Mouse (Mus musculus): ENCODE data around the gene Gm10401. TPM values are rescaled to one million over a fixed set of nuclear protein-coding genes. Genes with fewer than 3 reads are reported as not detected.
"Not testable (repeated sequence)": the region's sequence is repeated elsewhere in the genome, so short reads cannot be mapped to it uniquely, and the experiment has no call there.

Gene Gm10401
- polyA plus RNA-seq, 1 experiment from 2014 or later, result 26.2 TPM

- Histone ChIP-seq H3K27ac (no peak overlapping the region), H3K27me3 (ENCODE audit: low read depth, poor library complexity, severe bottlenecking) (no peaks in the 10 kb centered on the region), H3K36me3 (peaks cover 86% of the 10 kb centered on the region), H3K4me3 (no peak overlapping the region), H3K9me3 (replicated peaks) (no peaks in the 10 kb centered on the region), H3K4me1 (peaks cover 5% of the 10 kb centered on the region; the same call in 1 of the 2 replicates)
- WGBS, result 96% methylated on average over 12 of the region's 12 CpGs
- no peak for DNase-seq (ENCODE audit: low spot score)
Measured at GRCm38 (mm10) chr5:115113244-115113643, 15.1 kb upstream of the Gm10401 start.

GRCm38 (mm10) chr5:115111156-115111555 is 13.1 kb upstream of the Gm10401 start:
- WGBS, result 94% methylated on average over 8 of the region's 8 CpGs
- Histone ChIP-seq H3K27me3 (ENCODE audit: low read depth, poor library complexity, severe bottlenecking) (no peaks in the 10 kb centered on the region), H3K4me3 (no peak overlapping the region), H3K4me1 (0 out of 2 replicates have a peak, but pooled peaks cover 4% of the 10 kb centered on the region), H3K9me3 (replicated peaks) (no peaks in the 10 kb centered on the region), H3K36me3 (peaks cover 81% of the 10 kb centered on the region), H3K27ac (0 out of 2 replicates have a peak overlapping the region, but pooled peaks have one; percentile 1)
- no peak for DNase-seq (ENCODE audit: low spot score)

- H3K27me3 ChIP-seq (ENCODE audit: low read depth, poor library complexity, severe bottlenecking); H3K4me3 ChIP-seq; H3K4me1 ChIP-seq; H3K27ac ChIP-seq; H3K9me3 ChIP-seq (replicated peaks); DNase-seq (ENCODE audit: low spot score): not testable (repeated sequence)
- 98% methylated on average over 23 of the region's 23 CpGs for WGBS
- H3K36me3 ChIP-seq, result peaks cover 76% of the 10 kb centered on the region
Measured at GRCm38 (mm10) chr5:115103253-115103652, 5.2 kb upstream of the Gm10401 start.

- Histone ChIP-seq H3K4me1 (no peaks in the 10 kb centered on the region), H3K27ac (no peak overlapping the region), H3K4me3 (no peak overlapping the region), H3K9me3 (replicated peaks) (no peaks in the 10 kb centered on the region), H3K36me3 (peaks cover 80% of the 10 kb centered on the region), H3K27me3 (ENCODE audit: low read depth, poor library complexity, severe bottlenecking) (no peaks in the 10 kb centered on the region)
- WGBS, result 92% methylated on average over 2 of the region's 2 CpGs
- DNase-seq (ENCODE audit: low spot score), result no peak
Measured at GRCm38 (mm10) chr5:115102231-115102630, 4.1 kb upstream of the Gm10401 start.

- WGBS, result 84% methylated on average over 6 of the region's 6 CpGs
- Histone ChIP-seq H3K9me3 (replicated peaks) (no peaks in the 10 kb centered on the region), H3K4me3 (no peak overlapping the region), H3K27ac (no peak overlapping the region), H3K4me1 (no peaks in the 10 kb centered on the region), H3K36me3 (peaks cover 89% of the 10 kb centered on the region), H3K27me3 (ENCODE audit: low read depth, poor library complexity, severe bottlenecking) (no peaks in the 10 kb centered on the region)
- no peak for DNase-seq (ENCODE audit: low spot score)
Measured at GRCm38 (mm10) chr5:115100473-115100872, 2.4 kb upstream of the Gm10401 start.

- Histone ChIP-seq H3K4me1 (no peaks in the 10 kb centered on the region), H3K27ac (no peak overlapping the region), H3K36me3 (peaks cover 89% of the 10 kb centered on the region), H3K4me3 (no peak overlapping the region), H3K9me3 (replicated peaks) (no peaks in the 10 kb centered on the region), H3K27me3 (ENCODE audit: low read depth, poor library complexity, severe bottlenecking) (no peaks in the 10 kb centered on the region)
- 91% methylated on average over 9 of the region's 9 CpGs for whole genome bisulfite sequencing
- DNase-seq (ENCODE audit: low spot score), result no peak
Measured at GRCm38 (mm10) chr5:115099991-115100390, 1.9 kb upstream of the Gm10401 start.

GRCm38 (mm10) chr5:115099530-115099929 is 1.4 kb upstream of the Gm10401 start:
- Histone ChIP-seq H3K27ac (no peak overlapping the region), H3K9me3 (replicated peaks) (no peaks in the 10 kb centered on the region), H3K36me3 (peaks cover 93% of the 10 kb centered on the region), H3K27me3 (ENCODE audit: low read depth, poor library complexity, severe bottlenecking) (no peaks in the 10 kb centered on the region), H3K4me1 (no peaks in the 10 kb centered on the region), H3K4me3 (no peak overlapping the region)
- DNase-seq (ENCODE audit: low spot score), result no peak
- WGBS, result 86% methylated on average over 5 of the region's 5 CpGs

- no peaks in the 10 kb centered on the region for H3K9me3 ChIP-seq (replicated peaks)
- 88% methylated on average over 6 of the region's 6 CpGs for WGBS
- no peak overlapping the region for H3K4me3 ChIP-seq
- peaks cover 99% of the 10 kb centered on the region for H3K36me3 ChIP-seq
- DNase-seq (ENCODE audit: low spot score), result no peak
- no peaks in the 10 kb centered on the region for H3K27me3 ChIP-seq (ENCODE audit: low read depth, poor library complexity, severe bottlenecking)
- H3K27ac ChIP-seq, result no peak overlapping the region
- no peaks in the 10 kb centered on the region for H3K4me1 ChIP-seq
Measured at GRCm38 (mm10) chr5:115091776-115092175, 6.3 kb downstream of the Gm10401 start.

- Histone ChIP-seq H3K9me3 (replicated peaks) (no peaks in the 10 kb centered on the region), H3K27me3 (ENCODE audit: low read depth, poor library complexity, severe bottlenecking) (no peaks in the 10 kb centered on the region), H3K4me1 (no peaks in the 10 kb centered on the region), H3K4me3 (no peak overlapping the region), H3K27ac (no peak overlapping the region), H3K36me3 (peaks cover 99% of the 10 kb centered on the region)
- 88% methylated on average over 3 of the region's 3 CpGs for WGBS
- DNase-seq (ENCODE audit: low spot score), result no peak
Measured at GRCm38 (mm10) chr5:115091015-115091414, 7.1 kb downstream of the Gm10401 start.

- Histone ChIP-seq H3K4me1 (no peaks in the 10 kb centered on the region), H3K4me3 (no peak overlapping the region), H3K27ac (no peak overlapping the region), H3K36me3 (peaks cover 99% of the 10 kb centered on the region), H3K27me3 (ENCODE audit: low read depth, poor library complexity, severe bottlenecking) (no peaks in the 10 kb centered on the region), H3K9me3 (replicated peaks) (no peaks in the 10 kb centered on the region)
- DNase-seq (ENCODE audit: low spot score), result no peak
- 95% methylated on average over 5 of the region's 5 CpGs for WGBS
Measured at GRCm38 (mm10) chr5:115089592-115090268, 8.4 kb downstream of the Gm10401 start.

GRCm38 (mm10) chr5:115085675-115086074 is 12.4 kb downstream of the Gm10401 start:
- Histone ChIP-seq H3K36me3 (peaks cover 93% of the 10 kb centered on the region), H3K4me1 (no peaks in the 10 kb centered on the region), H3K27ac (no peak overlapping the region), H3K27me3 (ENCODE audit: low read depth, poor library complexity, severe bottlenecking) (no peaks in the 10 kb centered on the region), H3K4me3 (no peak overlapping the region), H3K9me3 (replicated peaks) (no peaks in the 10 kb centered on the region)
- no peak for DNase-seq (ENCODE audit: low spot score)
- WGBS, result 98% methylated on average over 2 of the region's 2 CpGs

GRCm38 (mm10) chr5:115083492-115083891 is 14.6 kb downstream of the Gm10401 start:
- WGBS, result 91% methylated on average over 6 of the region's 6 CpGs
- no peak for DNase-seq (ENCODE audit: low spot score)
- no peaks in the 10 kb centered on the region for H3K27me3 ChIP-seq (ENCODE audit: low read depth, poor library complexity, severe bottlenecking)
- H3K4me1 ChIP-seq, result no peaks in the 10 kb centered on the region
- H3K27ac ChIP-seq, result no peak overlapping the region
- H3K9me3 ChIP-seq (replicated peaks), result no peaks in the 10 kb centered on the region
- peaks cover 74% of the 10 kb centered on the region for H3K36me3 ChIP-seq
- H3K4me3 ChIP-seq, result no peak overlapping the region

- no peak overlapping the region for H3K27ac ChIP-seq
- H3K4me1 ChIP-seq, result no peaks in the 10 kb centered on the region
- no peaks in the 10 kb centered on the region for H3K27me3 ChIP-seq (ENCODE audit: low read depth, poor library complexity, severe bottlenecking)
- H3K36me3 ChIP-seq, result peaks cover 73% of the 10 kb centered on the region
- H3K9me3 ChIP-seq (replicated peaks), result no peaks in the 10 kb centered on the region
- 84% methylated on average over 5 of the region's 5 CpGs for WGBS
- H3K4me3 ChIP-seq, result no peak overlapping the region
- DNase-seq (ENCODE audit: low spot score), result no peak
Measured at GRCm38 (mm10) chr5:115081636-115082035, 16.5 kb downstream of the Gm10401 start.
